ENCODE assay signal across 8 mouse cellular contexts in the genomic region with DNA sequence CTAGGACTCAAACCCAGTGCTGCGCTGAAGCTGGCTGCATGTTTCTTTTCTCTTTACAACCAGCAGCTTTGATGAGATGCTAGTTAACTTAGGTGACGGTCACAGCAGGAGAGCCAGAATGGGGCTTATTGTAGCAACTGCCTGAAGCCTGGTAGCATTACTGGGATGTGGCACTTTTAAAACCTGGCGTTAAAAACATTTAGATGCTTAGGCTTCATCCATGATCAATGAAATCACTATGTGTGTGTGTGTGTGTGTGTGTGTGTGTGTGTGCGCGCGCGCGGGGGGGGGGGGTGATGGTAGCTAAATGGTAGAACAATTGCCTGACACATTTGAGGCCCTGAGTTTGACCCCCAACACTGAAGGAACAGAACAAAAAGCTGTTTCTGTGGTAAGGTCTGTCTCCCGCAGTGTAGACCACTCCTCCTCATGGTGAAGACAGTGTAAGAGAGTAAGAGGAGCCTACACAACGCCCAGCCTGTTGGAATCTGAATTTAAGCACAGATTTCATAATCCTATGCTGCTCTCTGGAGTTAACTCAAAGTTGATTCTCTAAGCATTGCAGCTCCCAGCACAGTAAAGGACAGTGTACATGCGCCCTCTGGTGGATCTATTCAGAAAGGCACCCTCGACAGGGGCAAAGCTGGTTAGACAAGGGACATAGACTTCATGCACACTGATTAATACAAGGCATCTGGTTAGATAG. TPM values are rescaled to one million over a fixed set of nuclear protein-coding genes. Genes with fewer than 3 reads are reported as not detected.
A peak's percentile ranks its signal among the peaks of the same experiment; 100 is the strongest.
DNase-seq lines count a peak whose midpoint lies in the region; ATAC-seq and TF ChIP-seq lines count a peak whose summit lies in the region.

No protein-coding gene starts in this region.

- H3K27ac ChIP-seq in ES-Bruce4 (ENCODE audit: insufficient read depth, low read length) = no peak overlapping the region
- H3K27ac ChIP-seq in forebrain, embryonic 13.5 days = no peak overlapping the region
- H3K27ac ChIP-seq in liver, embryonic 15.5 days (replicated peaks) = no peak overlapping the region
- H3K27ac ChIP-seq in neural tube, embryonic 13.5 days (replicated peaks) = no peak overlapping the region
- no peak overlapping the region for H3K27ac ChIP-seq in testis, adult 2 months (ENCODE audit: control insufficient read depth, insufficient read depth, low read depth, low read length)

- no peak for TF ChIP-seq EP300 in ES-Bruce4 (IDR thresholded peaks at IDR 0.05; ENCODE audit: insufficient read depth, low read depth, low read length)

- 51% methylated on average over 12 of the region's 12 CpGs for WGBS in forebrain, embryonic 13.5 days
- 52% methylated on average over 12 of the region's 12 CpGs for WGBS in liver, embryonic 15.5 days (ENCODE audit: insufficient replicate concordance)
- WGBS in neural tube, embryonic 13.5 days = 45% methylated on average over 12 of the region's 12 CpGs

- no peak overlapping the region for H3K4me2 ChIP-seq in forebrain, embryonic 13.5 days
- no peak overlapping the region for H3K4me2 ChIP-seq in liver, embryonic 15.5 days
- H3K4me2 ChIP-seq in neural tube, embryonic 13.5 days = no peak overlapping the region

- H3K4me3 ChIP-seq in ES-Bruce4 (ENCODE audit: low read depth, low read length) = no peak overlapping the region
- H3K4me3 ChIP-seq in forebrain, embryonic 13.5 days = no peak overlapping the region
- no peak overlapping the region for H3K4me3 ChIP-seq in liver, embryonic 15.5 days (replicated peaks)
- H3K4me3 ChIP-seq in neural tube, embryonic 13.5 days = no peak overlapping the region
- no peak overlapping the region for H3K4me3 ChIP-seq in testis, adult 2 months (ENCODE audit: control insufficient read depth, low read depth, low read length)

- TF ChIP-seq POLR2A in ES-Bruce4 (IDR thresholded peaks at IDR 0.05; ENCODE audit: insufficient read depth, low read length) = no peak
- TF ChIP-seq POLR2A in testis, adult 2 months (IDR thresholded peaks at IDR 0.05; ENCODE audit: control insufficient read depth, low read depth, low read length) = no peak

- no peaks in the 10 kb centered on the region for H3K27me3 ChIP-seq in ES-Bruce4 (ENCODE audit: control insufficient read depth, insufficient read depth, low read length, poor library complexity, severe bottlenecking)
- H3K27me3 ChIP-seq in forebrain, embryonic 13.5 days = no peaks in the 10 kb centered on the region
- no peaks in the 10 kb centered on the region for H3K27me3 ChIP-seq in liver, embryonic 15.5 days
- no peaks in the 10 kb centered on the region for H3K27me3 ChIP-seq in neural tube, embryonic 13.5 days
- H3K27me3 ChIP-seq in testis, adult 2 months (ENCODE audit: control insufficient read depth, insufficient read depth, low read length) = no peaks in the 10 kb centered on the region

- ATAC-seq in cerebellum, adult (ENCODE audit: insufficient number of reproducible peaks, low FRiP score, low TSS enrichment) = peak; percentile 81; the same call in 1 of the 2 replicates
- ATAC-seq in forebrain, embryonic 13.5 days = peak; percentile 96
- ATAC-seq in liver, embryonic 15.5 days (ENCODE audit: insufficient read depth) = peak; percentile 56
- peak; percentile 97 for ATAC-seq in neural tube, embryonic 13.5 days (ENCODE audit: low read depth)

- H3K36me3 ChIP-seq in ES-Bruce4 (ENCODE audit: control insufficient read depth, insufficient read depth, low read length, poor library complexity, severe bottlenecking) = no peaks in the 10 kb centered on the region
- no peaks in the 10 kb centered on the region for H3K36me3 ChIP-seq in forebrain, embryonic 13.5 days (ENCODE audit: poor library complexity, severe bottlenecking)
- no peaks in the 10 kb centered on the region for H3K36me3 ChIP-seq in liver, embryonic 15.5 days (replicated peaks)
- no peaks in the 10 kb centered on the region for H3K36me3 ChIP-seq in neural tube, embryonic 13.5 days
- no peaks in the 10 kb centered on the region for H3K36me3 ChIP-seq in testis, adult 2 months (ENCODE audit: control insufficient read depth, insufficient read depth, low read length)

- intact Hi-C loops in heart, postnatal 10 days (cut with DNase I) = loop anchor here (1.0 to 5.0 kb wide), 4 partner anchors 121 to 351 kb away; no protein-coding TSS in a partner anchor

- TF ChIP-seq CTCF in ES-Bruce4 (IDR thresholded peaks at IDR 0.05; ENCODE audit: low read depth, low read length) = peak; percentile 82
- TF ChIP-seq CTCF in testis, adult 2 months (IDR thresholded peaks at IDR 0.05; ENCODE audit: control insufficient read depth, insufficient read depth, insufficient replicate concordance, low read depth, low read length) = peak; percentile 68; the same call in 1 of the 2 replicates

- H3K4me1 ChIP-seq in ES-Bruce4 (ENCODE audit: control insufficient read depth, insufficient read depth, low read length) = no peaks in the 10 kb centered on the region
- no peaks in the 10 kb centered on the region for H3K4me1 ChIP-seq in forebrain, embryonic 13.5 days
- no peaks in the 10 kb centered on the region for H3K4me1 ChIP-seq in liver, embryonic 15.5 days (replicated peaks)
- H3K4me1 ChIP-seq in neural tube, embryonic 13.5 days (replicated peaks) = no peaks in the 10 kb centered on the region
- H3K4me1 ChIP-seq in testis, adult 2 months (ENCODE audit: control insufficient read depth, insufficient read depth, low read length) = no peaks in the 10 kb centered on the region; the same call in 1 of the 2 replicates

- no peaks in the 10 kb centered on the region for H3K9me3 ChIP-seq in ES-Bruce4 (replicated peaks; ENCODE audit: control insufficient read depth, insufficient read depth, low read length, poor library complexity, severe bottlenecking)
- H3K9me3 ChIP-seq in forebrain, embryonic 13.5 days (replicated peaks) = no peaks in the 10 kb centered on the region
- H3K9me3 ChIP-seq in liver, embryonic 15.5 days (replicated peaks) = no peaks in the 10 kb centered on the region
- H3K9me3 ChIP-seq in neural tube, embryonic 13.5 days = no peaks in the 10 kb centered on the region

- DNase-seq in heart, postnatal 10 days = peak; percentile 92 to 95
- DNase-seq in kidney, postnatal 4 days = peak; percentile 93

- H3K9ac ChIP-seq in ES-Bruce4 (ENCODE audit: low read depth, poor library complexity, severe bottlenecking) = no peak overlapping the region
- no peak overlapping the region for H3K9ac ChIP-seq in forebrain, embryonic 13.5 days
- H3K9ac ChIP-seq in liver, embryonic 15.5 days = no peak overlapping the region
- no peak overlapping the region for H3K9ac ChIP-seq in neural tube, embryonic 13.5 days

RNA-seq across cellular contexts. Expression of gene Piwil4, which starts 41.8 kb away (rescaled TPM):
- polyA plus RNA-seq in ES-Bruce4 (2011; ENCODE audit: insufficient read depth, insufficient read length, low read depth, missing spikeins) = not detected in 2 replicates
- not detected in 2 replicates for polyA plus RNA-seq in forebrain, embryonic 13.5 days (2015; fragmentation: Nextera tagmentation; extraction: Ambion mirVana)
- total RNA-seq in heart, postnatal 10 days (2021) = not detected
- 0.10 TPM in 1 of 2 replicates, not detected in the other for polyA plus RNA-seq in liver, embryonic 15.5 days (2015; fragmentation: Nextera tagmentation; extraction: Ambion mirVana)
- 0.14 TPM in 1 of 2 replicates, not detected in the other for polyA plus RNA-seq in neural tube, embryonic 13.5 days (2015; fragmentation: Nextera tagmentation; extraction: Ambion mirVana)
- polyA plus RNA-seq in testis, adult 2 months (2012; rRNA removed) = 0.56 and 0.66 TPM in 2 replicates

RNA-seq across cellular contexts. Expression of gene Fut4, which starts 53.5 kb away (rescaled TPM):
- polyA plus RNA-seq in ES-Bruce4 (2011; ENCODE audit: insufficient read depth, insufficient read length, low read depth, missing spikeins) = 2.1 TPM in 2 replicates
- 0.62 and 0.82 TPM in 2 replicates for polyA plus RNA-seq in forebrain, embryonic 13.5 days (2015; fragmentation: Nextera tagmentation; extraction: Ambion mirVana)
- 1 to 10 TPM in 1 of 2 experiments, under 1 TPM in 1; 0.69 to 1.1 TPM for total RNA-seq in heart, postnatal 10 days (2021)
- 0.63 and 0.76 TPM in 2 replicates for polyA plus RNA-seq in liver, embryonic 15.5 days (2015; fragmentation: Nextera tagmentation; extraction: Ambion mirVana)
- polyA plus RNA-seq in neural tube, embryonic 13.5 days (2015; fragmentation: Nextera tagmentation; extraction: Ambion mirVana) = 1.0 and 1.6 TPM in 2 replicates
- 0.22 and 0.46 TPM in 2 replicates for polyA plus RNA-seq in testis, adult 2 months (2012; rRNA removed)

RNA-seq across cellular contexts. Expression of gene Amotl1, which starts 53.9 kb away (rescaled TPM):
- polyA plus RNA-seq in ES-Bruce4 (2011; ENCODE audit: insufficient read depth, insufficient read length, low read depth, missing spikeins) = 36.0 and 40.6 TPM in 2 replicates
- 10.6 and 11.9 TPM in 2 replicates for polyA plus RNA-seq in forebrain, embryonic 13.5 days (2015; fragmentation: Nextera tagmentation; extraction: Ambion mirVana)
- 10 to 100 TPM; 62.2 to 65.4 TPM for total RNA-seq in heart, postnatal 10 days (2021)
- polyA plus RNA-seq in liver, embryonic 15.5 days (2015; fragmentation: Nextera tagmentation; extraction: Ambion mirVana) = 1.8 and 2.1 TPM in 2 replicates
- polyA plus RNA-seq in neural tube, embryonic 13.5 days (2015; fragmentation: Nextera tagmentation; extraction: Ambion mirVana) = 8.0 and 9.3 TPM in 2 replicates
- 43.2 and 54.9 TPM in 2 replicates for polyA plus RNA-seq in testis, adult 2 months (2012; rRNA removed)
